Mouse (Mus musculus) MEL-GATA-1-ER (cell line): ENCODE data around the gene Sp9.
A peak's percentile ranks its signal among the peaks of the same experiment; 100 is the strongest.

Experiments used
- DNase-seq: peaks from one replicate; pipeline ENCODE4 v3.0.0-alpha.2; 2012; ENCODE audit warnings: low read depth; ENCODE audit errors: extremely low read depth

Sp9 gene

GRCm38 (mm10) chr2:73312152-73313116, 40.7 kb downstream of the Sp9 start, which contains the start of the genes Scrn3 and Cir1:
Gene Scrn3 (plus strand): TSS chr2:73312601.
Gene Cir1 (minus strand): TSS chr2:73312701.
- peak; percentile 97 for DNase-seq

GRCm38 (mm10) chr2:73313117-73313501, 41.4 kb downstream of the Sp9 start:
- peak; percentile 79 for DNase-seq

- DNase-seq = no peak
These were observed 42.6 kb downstream of the Sp9 start for GRCm38 (mm10) chr2:73314311-73314710.

GRCm38 (mm10) chr2:73317426-73317825, 45.7 kb downstream of the Sp9 start:
- DNase-seq = no peak

- no peak for DNase-seq
These were observed 47.5 kb downstream of the Sp9 start for GRCm38 (mm10) chr2:73319218-73319617.

GRCm38 (mm10) chr2:73322991-73323390, 51.3 kb downstream of the Sp9 start:
- no peak for DNase-seq

GRCm38 (mm10) chr2:73325871-73326270, 54.1 kb downstream of the Sp9 start:
- no peak for DNase-seq
